Mouse (Mus musculus): ENCODE results near the gene Klf16.
A peak's percentile ranks its signal among the peaks of the same experiment; 100 is the strongest.

The Klf16 gene

DNA sequence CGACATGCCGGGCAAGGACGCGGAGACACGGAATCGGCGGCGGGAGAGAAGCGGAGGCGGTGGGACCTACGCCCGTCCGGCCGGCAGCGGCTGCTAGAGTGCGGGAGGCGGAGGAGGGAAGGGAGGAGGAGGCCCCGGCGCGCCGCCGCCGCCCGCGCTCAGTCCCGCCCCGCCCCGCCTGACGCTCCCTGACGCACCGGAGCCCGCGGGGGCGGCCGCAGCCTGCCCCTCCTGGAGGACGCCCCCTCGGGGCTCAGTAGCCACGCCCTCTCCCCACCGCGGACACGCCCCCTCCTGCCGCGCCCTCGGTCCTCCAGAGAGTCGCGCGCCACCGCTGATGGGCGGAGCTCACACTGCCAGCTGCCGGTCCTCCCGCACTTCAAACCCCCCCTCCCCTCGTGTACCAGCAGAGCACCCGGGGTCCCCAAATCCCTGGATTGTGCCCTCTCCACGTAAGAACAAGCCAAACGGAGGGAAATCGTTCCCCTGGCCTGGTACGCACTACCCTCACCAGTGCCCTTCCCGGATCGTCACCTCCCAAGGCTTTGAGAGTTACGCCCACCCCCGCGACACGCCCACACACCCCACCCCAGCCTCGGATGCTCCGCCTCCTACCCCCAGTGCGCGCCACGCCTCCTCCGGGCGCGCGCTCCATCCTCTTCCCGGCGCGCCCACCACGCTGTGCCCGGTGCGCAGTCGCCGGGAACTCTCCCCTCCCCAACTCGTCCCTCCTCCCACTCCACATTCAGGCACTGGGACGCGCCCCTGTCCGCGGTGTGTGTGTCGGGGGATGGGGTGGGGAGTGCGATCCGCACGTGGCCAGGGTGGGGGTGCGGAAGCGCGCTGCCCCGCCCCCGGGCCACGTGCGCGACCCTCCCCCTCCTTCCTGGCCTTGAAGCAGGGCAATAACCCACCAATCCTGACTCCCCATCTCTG lies at the start of gene Klf16:
Klf16 (minus strand) TSS at position 127 of the 936 bp plus-strand sequence.
- peak; percentile 94 for DNase-seq (ENCODE audit: low spot score in 2 of 2)

- no peak for DNase-seq (ENCODE audit: low spot score in 2 of 2)
Measured at GRCm38 (mm10) chr10:80625764-80626163, 48.6 kb upstream of the Klf16 start.

DNA sequence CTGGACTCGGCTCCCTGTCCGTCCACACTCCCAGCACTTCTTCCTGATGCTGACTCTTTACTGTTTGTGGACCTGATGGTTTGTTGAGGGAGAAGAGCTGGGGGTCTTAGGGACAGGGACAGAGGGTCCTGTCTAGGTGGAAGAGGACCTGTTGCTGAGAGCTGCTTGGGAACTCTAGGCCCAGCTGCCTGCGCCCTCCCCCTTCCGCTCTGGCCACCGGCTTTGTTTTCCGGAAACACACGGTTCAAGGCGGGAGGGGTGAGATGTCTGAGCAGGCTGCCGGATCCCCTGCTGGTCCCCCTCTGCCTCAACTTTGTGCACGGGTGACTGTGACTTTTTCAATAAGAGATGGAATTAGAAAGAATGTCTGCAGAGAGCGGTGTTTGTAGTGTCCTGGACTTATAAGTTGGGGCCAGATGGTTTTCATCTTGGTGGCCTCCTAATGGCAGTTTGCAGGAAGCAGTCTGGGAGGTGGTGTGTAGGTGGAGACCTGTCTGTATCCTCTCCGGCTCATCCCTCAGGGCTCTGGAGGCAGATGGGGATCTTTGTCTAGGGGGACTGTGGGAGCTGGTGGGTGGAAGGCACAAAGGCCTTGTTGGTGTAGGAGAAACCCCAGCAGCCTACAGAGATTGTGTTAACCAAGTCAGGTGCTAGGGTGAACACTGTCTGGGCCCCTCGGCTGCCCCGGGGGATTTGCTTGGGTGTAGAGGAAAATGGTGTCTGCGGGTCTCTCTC lies 46.5 kb upstream of the Klf16 start:
- no peak for DNase-seq (ENCODE audit: low spot score in 2 of 2)

DNA sequence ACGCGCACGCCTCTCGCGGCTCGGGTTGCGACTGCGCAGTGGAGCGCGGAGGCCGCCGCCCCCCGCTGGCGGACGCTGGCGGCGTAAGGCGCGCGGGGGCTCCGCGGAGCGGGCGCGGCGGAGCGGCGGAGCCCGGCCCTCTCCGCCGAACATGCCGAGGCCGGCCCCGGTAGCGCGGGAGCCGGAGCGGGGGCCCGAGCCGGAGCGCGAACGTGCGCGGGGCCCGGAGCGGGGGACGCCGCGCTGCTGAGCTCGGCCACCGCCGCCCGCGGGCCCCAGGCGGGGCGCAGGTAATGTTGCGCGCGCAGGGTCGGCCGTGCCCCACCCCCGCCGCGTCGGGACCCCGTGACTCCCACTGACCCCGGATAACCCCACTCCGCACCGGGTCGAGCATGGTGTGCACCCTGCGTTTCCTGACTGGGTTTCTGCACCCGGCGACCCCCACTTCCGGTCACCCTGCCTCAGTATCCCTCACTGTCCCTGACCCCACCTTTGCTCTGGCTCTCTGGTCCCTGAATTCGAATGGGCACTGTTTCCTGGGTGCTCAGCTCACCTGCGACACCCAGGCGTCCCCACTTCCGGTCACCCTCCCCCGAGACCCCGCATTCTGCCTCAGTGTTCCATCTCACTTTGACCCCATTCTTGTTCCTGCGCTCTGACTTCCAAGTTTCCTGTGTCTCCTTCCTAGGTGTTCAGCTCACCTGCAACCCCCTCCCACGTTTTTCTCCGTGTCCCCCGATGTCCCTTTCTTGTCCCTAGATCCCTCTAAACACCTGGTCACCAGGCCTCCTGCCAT lies 45.7 kb upstream of the Klf16 start, which contains the start of gene Csnk1g2:
Csnk1g2 (plus strand) TSS at position 178 of the 796 bp plus-strand sequence.
- DNase-seq (ENCODE audit: low spot score in 2 of 2), result peak; percentile 62 to 64

DNA sequence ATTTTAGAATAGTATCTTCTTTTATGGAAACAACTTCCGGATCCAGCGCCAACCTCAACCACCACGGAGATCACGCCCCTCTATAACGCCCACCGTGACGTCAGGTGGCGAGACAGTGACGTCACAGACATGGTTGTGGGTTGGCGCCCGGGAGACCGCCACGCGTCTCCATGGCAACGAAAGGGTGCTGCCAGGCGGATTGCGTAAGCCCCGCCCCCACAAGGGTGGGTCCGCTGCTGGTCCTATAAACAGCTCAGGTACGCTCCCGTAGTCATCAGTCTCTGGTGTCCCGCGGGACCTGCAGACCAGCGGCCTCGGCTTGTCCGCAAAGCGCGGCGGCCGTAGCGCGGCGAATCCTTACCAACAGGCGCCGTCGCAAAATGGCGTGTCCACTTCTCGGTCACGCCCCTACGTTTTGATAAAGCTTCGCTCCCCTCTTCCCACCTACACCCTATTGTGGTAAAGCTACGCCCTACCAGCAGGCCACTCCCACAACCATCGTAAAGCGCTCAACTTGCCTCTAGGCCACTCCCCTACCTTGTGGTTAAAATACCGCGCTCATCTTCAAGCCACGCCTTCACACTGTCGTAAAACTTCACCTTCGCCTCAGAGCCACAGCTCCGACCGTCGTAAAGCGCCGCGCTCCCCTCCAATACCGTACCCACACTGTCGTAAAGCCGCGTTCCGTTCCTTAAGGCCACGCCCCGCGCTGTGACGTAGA lies 45.0 kb upstream of the Klf16 start:
- peak; percentile 99 for DNase-seq (ENCODE audit: low spot score in 2 of 2)

- DNase-seq (ENCODE audit: low spot score in 2 of 2), result no peak
Measured at GRCm38 (mm10) chr10:80621690-80621939, 44.5 kb upstream of the Klf16 start.

DNA sequence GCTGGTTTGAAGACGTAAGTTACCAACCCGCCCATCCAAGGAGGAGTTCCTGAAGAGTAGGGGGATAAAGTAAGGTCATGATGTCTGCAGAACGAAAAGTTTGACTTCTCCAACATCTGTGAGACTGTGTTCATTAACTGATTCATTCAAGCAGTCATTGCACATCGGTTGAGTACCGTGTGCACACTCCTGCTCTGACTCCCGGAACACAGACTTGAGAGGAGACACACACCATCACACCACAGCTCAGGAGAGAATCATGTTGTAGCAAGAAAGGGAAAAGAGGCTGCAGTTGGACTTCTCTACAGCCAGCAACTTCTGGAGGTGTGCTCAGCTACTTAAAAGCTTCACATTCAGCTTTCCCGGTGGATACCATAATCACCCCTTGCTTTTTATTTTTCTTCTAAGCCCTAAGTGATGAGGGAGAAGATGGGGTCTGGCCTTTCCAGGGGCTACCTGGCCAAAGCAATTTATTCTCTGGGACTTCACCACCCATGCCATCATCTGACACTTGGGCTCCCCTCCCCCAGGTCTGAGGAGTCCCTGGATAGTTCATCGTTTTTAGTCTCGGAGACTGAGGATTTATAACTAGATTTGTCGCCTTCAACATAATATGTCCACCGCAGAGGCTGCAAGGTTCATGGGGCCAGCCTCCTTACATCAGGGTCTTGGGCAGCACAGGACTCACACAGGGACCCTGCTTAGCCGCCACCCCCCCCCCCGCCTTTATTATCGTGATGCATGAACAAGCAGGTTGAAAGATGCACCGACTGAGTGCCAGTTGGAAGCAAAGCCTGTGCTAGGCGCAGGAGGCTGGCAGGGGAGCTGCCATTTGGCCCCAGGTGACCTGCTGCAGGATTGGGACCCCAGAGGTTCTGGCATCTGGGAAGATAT lies 43.9 kb upstream of the Klf16 start:
- DNase-seq (ENCODE audit: low spot score in 2 of 2), result no peak

GRCm38 (mm10) chr10:80620365-80620764 lies 43.2 kb upstream of the Klf16 start:
- DNase-seq (ENCODE audit: low spot score in 2 of 2), result no peak

DNA sequence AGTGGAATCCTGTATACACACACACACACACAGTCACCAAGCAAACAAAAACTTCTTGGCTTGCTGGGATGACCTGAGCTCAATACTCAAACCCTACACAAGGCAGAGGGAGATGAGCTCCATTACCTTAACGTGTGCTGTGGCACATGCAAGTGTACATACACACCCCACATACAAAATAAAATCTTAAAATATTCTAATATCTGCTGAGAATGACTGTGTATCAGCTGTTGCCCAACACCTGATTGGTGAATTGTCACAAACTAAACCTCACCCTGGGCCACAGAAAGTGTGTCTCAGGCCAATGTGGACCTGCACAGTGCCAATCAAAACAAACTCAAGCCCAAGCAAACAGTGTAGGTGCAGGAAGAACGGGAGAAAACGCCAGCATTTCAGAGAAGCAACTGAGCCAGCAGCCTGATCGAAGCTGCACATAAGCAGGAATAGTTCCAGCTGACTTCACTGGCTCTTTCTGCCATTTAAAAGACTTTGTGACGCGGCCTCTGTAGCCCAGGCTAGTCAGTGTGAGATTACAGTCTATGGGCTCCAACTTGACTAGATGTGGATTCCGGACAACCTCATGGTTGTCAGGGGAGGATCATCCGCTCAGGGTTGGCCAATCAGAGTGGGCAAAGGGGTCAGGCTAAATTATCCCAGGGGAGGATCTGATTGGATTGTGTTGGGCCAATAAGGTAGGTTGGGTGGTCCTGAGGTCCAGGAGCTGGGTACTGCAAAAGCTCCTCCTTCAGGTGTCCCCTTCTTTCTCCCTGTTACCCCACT lies 42.5 kb upstream of the Klf16 start:
- no peak for DNase-seq (ENCODE audit: low spot score in 2 of 2)

DNA sequence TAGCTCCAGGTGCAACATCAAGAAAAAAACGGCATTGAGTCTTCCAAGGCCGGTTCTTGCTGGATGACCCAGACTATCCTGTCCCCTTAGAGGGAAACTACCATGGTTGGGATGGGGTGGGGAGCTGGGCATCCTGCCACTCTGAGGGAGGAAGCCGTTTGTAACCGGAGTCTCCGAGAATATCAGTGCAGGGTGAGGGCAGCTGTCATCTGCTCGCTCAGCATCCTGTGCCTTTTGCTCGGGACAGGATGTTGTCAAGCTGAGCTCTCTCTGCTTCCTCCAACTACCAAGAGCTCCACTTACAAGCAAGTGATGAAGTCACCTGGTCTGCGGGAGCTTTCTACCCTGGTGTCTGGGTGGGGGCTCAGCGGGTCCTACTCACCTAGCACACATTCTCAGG lies 41.1 kb upstream of the Klf16 start:
- no peak for DNase-seq (ENCODE audit: low spot score in 2 of 2)

DNA sequence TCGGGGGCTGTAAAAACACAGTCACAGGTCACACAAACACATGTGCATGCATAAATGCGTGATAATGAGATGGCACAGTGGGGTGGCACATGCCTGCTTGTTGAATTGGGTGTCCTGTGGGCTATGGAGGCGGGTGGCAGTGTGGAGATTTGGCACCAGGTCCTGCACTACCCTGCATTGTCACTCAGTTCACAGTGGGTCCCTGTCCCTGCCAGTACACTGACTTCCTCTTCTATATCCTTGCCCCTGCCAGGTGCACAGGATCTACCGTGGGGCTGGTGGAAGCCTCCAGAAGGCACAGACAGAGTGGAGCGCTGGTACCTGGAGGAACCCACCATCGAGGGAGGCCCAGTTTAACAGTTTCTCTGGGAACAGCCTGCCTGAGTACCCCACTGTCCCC lies 37.2 kb upstream of the Klf16 start:
- no peak for DNase-seq (ENCODE audit: low spot score in 2 of 2)

DNA sequence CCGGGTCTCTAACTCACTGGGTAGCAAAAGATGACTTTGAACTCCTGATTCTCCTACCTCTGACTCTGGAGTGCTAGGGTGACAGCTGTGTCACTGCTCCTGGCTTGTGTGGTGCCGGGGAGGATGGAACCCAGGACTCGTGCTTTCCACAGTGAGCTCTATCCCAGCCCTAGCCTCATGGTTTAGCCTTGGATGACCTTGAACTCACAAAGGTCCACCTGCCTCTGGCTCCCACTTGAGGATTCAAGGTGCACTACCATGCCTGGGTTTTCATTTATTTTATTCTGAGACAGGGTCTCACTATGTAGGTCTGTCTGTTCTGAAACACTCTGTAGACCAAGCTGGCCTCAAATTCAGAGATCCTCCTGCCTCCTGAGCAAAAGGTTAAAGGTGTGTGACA lies 36.7 kb upstream of the Klf16 start:
- DNase-seq (ENCODE audit: low spot score in 2 of 2), result no peak

DNA sequence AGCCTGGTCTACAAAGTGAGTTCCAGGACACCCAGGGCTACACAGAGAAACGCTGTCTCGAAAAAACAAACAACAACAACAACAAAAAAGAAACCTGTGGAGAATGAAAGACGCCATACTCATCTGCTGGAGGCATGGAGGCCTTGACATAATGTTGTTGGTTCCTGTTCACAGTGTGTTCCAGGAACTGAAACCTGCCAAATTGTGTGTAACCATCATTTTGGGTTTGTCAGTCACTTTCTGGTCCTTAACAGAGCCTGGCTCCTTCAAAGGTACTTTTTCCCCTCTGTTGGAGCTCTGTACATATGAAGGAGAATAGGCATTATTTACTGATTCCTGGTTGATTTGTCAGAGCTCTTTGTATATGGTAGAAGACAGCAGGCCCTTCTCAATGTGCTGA lies 34.8 kb upstream of the Klf16 start:
- no peak for DNase-seq (ENCODE audit: low spot score in 2 of 2)

DNA sequence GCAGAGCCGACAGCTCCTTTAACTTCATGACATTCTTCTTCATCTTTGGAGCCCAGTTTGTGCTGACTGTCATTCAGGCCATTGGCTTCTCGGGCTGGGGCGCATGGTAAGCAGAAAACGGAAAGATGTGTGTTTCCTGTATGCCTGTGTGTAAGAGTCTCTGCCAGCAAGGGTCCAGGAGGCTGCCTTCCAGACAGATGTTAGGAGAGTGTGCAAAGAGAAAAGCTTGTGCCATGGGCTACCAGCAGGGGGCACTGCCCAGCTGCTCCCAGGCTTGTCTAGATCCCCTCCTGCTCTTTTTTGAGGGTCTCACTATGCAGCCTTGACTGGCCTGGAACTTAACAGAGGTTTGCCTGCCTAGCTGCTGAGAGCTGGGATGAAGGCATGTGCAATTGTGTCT lies 33.9 kb upstream of the Klf16 start:
- DNase-seq (ENCODE audit: low spot score in 2 of 2), result no peak

- no peak for DNase-seq (ENCODE audit: low spot score in 2 of 2)
Measured at GRCm38 (mm10) chr10:80610116-80610785, 33.1 kb upstream of the Klf16 start.

DNA sequence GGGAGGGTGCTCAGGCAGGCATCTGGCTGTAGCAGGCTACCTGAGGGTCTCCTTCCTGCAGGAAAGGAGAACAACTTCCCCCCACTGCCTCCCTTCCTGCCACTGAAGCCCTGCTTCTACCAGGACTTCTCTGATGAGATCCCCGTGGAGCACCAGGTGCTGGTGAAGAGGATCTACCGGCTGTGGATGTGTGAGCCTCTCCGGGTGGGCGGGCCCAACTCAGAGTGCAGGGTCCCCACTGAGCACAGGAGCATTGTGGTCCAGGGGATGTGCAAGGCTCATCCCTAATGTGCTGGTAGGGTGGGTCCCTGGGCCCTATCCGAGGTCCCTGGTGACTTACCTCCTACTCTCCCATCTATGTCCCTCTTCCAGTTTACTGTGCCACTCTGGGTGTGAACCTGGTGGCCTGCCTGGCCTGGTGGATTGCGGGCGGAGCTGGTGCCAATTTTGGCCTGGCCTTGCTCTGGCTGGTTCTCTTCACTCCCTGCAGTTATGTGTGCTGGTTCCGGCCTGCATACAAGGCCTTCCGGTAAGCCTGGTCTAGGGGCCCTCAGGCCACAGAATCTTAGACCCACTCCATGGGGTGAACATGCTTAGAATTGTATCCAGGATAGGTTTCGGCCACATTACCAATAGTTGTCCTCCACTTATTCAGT lies 32.3 kb upstream of the Klf16 start:
- DNase-seq (ENCODE audit: low spot score in 2 of 2), result no peak

- no peak for DNase-seq (ENCODE audit: low spot score in 2 of 2)
Measured at GRCm38 (mm10) chr10:80608435-80608834, 31.3 kb upstream of the Klf16 start.

- no peak for DNase-seq (ENCODE audit: low spot score in 2 of 2)
Measured at GRCm38 (mm10) chr10:80606737-80607350, 29.7 kb upstream of the Klf16 start.

Measured in frontal cortex, postnatal 14 days (tissue).